Mouse (Mus musculus): Measurements from ENCODE around the gene Gm19402.
"Not testable (repeated sequence)": the region's sequence is repeated elsewhere in the genome, so short reads cannot be mapped to it uniquely, and the experiment has no call there.

Gene Gm19402

DNA sequence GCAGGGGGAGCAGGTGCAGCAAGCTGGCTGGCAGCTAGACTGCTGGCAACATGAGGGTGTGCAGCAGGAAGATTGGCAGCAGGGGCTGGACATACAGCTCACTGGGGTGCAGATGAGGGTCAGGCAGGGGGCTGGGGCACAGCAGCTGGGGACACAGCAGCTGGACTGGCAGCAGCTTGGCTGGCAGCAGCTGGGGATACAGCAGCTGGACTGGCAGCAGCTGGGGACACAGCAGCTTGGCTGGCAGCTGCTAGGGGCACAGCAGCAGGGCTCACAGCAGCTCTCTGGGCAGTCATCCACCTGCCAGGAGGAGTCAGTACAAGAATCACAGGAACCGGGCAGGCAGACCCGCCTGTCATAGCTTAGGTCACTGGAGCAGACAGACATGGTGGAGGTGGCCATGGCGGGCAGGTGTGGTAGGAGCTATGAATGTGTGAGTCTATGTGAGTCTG is at the start of gene Gm19402:
Gene Gm19402, minus strand, starts transcription at position 402 of the 452 bp plus-strand sequence.
- not testable (repeated sequence) for DNase-seq (ENCODE audit: low spot score)

GRCm38 (mm10) chr10:77738929-77739328 is 48.4 kb upstream of the Gm19402 start:
- DNase-seq (ENCODE audit: low spot score), result no peak

DNA sequence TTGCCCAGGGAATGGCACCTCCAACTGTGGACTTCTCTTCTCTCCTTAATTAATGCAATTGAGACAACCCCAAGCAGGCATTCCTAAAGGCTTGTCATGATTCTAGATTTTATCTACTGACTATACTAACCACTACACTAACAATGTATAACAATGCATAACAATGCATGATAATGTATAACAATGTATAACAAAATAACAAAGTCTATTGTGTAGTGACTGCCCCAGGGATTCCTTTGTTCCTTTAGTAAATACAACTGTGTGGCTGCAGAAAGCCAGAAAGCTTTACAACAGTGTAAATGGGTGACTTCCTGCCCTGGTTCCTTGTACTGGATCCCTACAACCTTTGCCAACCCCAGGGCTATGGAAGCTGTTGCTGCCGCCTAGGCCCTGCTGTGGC is 45.4 kb upstream of the Gm19402 start:
- no peak for DNase-seq (ENCODE audit: low spot score)

DNA sequence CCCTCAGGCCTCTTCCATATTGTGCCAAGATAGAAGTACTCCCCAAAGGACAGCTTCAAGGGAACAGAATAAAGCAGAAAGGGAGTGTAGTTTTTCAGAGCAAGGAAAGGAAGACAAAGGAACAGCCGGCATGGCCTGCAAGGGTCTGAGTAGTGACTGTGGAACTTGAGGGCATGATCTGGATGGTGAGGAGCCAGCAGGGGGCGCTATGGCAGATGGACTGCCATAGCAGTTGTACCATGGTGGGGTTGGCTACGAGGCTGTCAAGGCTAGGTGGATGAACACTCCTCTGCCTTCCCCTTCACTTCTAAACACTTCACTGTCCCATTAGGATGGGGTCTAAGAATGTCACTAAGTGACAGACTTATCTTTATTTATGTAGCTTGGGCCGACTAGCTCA is 38.7 kb upstream of the Gm19402 start:
- DNase-seq (ENCODE audit: low spot score), result no peak

DNA sequence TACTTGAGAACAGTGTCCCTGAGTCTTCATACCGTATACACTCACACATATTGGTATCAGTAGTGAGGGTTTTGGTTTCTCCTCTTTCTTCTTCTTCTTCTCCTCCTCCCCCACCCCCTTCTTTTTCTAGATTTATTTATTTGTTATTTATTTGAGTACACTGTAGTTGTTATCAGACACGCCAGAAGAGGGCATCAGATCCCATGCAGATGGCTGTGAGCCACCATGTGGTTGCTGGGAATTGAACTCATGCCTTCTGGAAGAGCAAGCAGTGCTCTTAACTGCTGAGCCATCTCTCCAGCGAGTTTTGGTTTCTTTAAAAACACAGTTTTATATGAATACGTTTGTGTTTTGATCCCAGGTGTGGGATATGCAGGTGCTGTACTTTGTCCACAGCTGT is 37.7 kb upstream of the Gm19402 start:
- DNase-seq (ENCODE audit: low spot score), result no peak

DNA sequence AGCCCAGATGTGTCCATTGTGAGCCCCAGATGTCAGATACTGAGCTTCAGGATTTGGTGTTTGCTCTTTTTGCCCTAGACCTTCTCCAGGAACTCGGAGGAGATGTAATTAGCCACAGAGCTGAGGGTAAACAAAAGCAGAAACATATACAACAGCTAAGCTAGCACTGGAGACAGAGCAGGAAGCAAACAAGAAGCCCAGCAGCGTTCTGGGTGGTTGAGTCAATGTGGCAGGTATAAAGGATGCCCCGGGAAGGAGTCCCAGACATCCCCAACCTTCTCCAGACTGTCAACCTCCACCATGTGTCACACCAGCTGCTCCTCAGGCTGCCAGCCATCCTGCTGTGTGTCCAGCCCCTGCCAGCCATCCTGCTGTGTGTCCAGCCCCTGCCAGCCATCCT is 35.6 kb upstream of the Gm19402 start, which contains the start of gene Gm10100:
Gene Gm10100, plus strand, starts transcription at position 301 of the 400 bp plus-strand sequence.
- DNase-seq (ENCODE audit: low spot score), result no peak

- no peak for DNase-seq (ENCODE audit: low spot score)
These were observed 34.3 kb upstream of the Gm19402 start for GRCm38 (mm10) chr10:77724855-77725254.

DNA sequence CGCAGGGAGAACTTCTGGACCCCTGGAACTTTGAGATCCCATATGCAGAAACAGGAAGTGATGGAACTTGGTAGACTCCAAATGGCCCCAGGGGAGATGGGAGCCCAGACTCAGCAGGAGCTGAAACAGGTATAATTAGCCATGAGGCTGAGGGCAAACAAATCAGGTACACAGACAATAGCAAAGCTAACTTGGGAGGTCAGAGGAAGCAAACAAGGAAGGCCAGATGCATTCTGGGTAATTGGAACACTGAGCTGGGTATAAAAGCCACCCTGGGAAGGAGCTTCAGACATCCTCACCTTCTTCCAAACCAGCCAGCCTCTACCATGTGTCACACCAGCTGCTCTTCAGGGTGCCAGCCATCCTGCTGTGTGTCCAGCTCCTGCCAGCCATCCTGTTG is 29.7 kb upstream of the Gm19402 start, which contains the start of gene Krtap12-1:
Gene Krtap12-1, plus strand, starts transcription at position 301 of the 400 bp plus-strand sequence.
- DNase-seq (ENCODE audit: low spot score), result not testable (repeated sequence)

DNA sequence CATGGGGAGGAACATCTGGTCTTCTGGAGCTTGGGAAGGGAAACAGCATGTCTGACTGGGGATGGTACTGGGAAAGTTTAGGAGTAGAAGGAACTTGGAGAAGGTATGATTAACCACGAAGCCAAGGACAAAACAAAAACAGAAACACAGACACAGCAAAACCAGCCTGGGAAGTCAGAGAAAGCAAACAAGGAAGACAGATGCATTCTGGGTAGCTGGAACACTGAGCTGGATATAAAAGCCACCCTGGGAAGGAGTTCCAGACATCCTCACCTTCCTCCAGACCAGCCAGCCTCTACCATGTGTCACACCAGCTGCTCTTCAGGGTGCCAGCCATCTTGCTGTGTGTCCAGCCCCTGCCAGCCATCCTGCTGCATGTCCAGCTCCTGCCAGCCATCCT is 24.9 kb upstream of the Gm19402 start, which contains the start of gene Gm10142:
Gene Gm10142, plus strand, starts transcription at position 301 of the 400 bp plus-strand sequence.
- DNase-seq (ENCODE audit: low spot score), result no peak

- no peak for DNase-seq (ENCODE audit: low spot score)
These were observed 23.2 kb upstream of the Gm19402 start for GRCm38 (mm10) chr10:77713734-77714133.

- DNase-seq (ENCODE audit: low spot score), result not testable (repeated sequence)
These were observed 20.6 kb upstream of the Gm19402 start, which contains the start of gene Gm10024 for GRCm38 (mm10) chr10:77711157-77711556. Gene Gm10024 (plus strand): TSS chr10:77711457.

GRCm38 (mm10) chr10:77709831-77710230 is 19.3 kb upstream of the Gm19402 start:
- DNase-seq (ENCODE audit: low spot score), result no peak

DNA sequence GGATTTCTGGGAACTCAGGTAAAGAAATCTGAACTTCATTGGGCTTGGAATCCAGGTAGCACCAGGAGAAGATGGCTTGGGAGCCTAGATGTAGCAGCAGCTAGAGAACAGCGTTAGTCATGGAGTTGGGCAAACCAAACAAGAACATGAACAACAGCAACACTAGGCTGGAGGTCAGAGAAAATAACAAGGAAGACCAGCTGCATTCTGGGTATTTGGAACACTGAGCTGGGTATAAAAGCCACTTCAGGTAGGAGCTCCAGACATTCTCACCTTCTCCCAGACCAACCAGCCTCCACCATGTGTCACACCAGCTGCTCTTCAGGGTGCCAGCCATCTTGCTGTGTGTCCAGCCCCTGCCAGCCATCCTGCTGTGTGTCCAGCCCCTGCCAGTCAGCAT is 15.8 kb upstream of the Gm19402 start, which contains the start of gene Gm10272:
Gene Gm10272, plus strand, starts transcription at position 301 of the 400 bp plus-strand sequence.
- no peak for DNase-seq (ENCODE audit: low spot score)

GRCm38 (mm10) chr10:77697133-77697532 is 6.6 kb upstream of the Gm19402 start, which contains the start of gene Gm9508:
Gene Gm9508 (minus strand): TSS chr10:77697233.
- DNase-seq (ENCODE audit: low spot score), result no peak

DNA sequence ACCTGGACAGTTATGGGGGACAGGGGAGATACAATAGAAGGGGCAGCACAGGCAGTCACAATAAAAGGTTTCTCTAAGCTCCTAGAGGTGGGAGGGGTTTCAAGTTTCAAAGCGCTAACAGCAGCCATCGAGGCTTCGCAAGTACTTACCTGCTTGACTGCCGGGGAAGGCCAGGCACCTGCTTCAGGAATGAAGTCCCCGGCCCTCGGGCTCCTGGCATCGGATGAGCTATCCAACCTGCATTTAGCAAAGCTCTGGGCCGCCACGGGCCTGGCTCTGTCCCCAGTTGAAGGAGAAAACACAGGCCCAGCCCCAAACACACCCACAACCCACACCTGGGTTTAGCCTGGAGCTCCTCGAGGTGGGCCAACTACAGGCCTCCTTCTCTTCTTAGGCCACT is 3.5 kb downstream of the Gm19402 start:
- no peak for DNase-seq (ENCODE audit: low spot score)

DNA sequence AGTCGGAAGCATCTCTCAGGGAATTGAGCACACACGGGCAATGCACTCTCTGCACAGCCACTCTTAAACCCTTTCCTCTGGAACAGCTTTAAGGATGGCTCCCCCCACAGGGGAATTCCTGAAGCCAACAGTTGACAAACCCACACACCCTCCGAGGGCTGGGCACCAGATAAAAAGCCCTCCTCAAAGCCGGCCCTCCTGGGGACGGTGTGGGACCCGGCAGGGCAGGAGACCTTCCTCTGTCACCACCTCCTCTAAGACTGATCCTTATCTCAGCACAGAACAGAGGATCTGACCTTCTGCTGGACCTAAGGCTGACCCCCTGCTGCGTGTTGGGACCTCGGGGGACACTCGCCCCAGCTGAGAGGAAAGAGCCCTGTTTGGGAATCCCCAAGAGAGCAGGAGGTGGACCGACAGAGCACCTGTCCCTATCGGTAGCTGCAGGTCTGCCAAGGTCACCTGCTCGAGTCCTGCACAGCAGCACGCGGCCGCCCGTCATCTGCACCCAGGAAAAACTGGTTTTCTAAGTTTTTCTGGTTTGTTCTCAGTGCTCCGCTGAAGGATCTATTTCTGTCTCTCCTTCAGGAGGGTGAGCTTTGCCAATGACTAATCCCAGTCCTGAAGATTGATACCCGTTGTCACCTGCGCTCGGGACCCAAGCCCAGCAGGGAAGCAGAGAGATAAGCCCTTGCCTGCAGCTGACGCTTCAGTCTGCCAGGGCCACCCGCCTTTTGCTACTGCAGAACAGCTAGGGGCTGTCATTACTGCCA is 4.5 kb downstream of the Gm19402 start, which contains the start of gene Tspear:
Gene Tspear, plus strand, starts transcription at position 675 of the 770 bp plus-strand sequence.
- no peak for DNase-seq (ENCODE audit: low spot score)

- DNase-seq (ENCODE audit: low spot score), result no peak
These were observed 6.4 kb downstream of the Gm19402 start for GRCm38 (mm10) chr10:77684181-77684580.

DNA sequence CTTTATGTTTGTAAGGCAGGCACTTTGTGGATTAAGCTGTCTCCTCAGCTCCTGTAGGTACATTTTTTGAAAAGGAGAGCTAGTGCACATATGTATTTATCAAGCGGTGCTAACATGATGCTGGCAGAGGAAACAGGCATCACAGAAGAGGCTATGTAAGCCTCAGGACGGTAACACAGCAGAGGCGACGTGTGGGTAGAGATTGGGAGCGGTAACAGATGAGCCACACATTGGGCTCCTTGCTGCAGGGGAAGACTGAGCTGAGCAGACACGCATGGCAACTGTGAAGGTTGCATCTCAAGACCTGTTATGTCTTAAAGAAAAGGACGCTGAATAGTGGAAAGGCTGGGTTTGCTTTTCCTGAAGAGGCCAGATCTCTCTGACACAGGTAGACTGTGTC is 7.6 kb downstream of the Gm19402 start:
- DNase-seq (ENCODE audit: low spot score), result no peak

DNA sequence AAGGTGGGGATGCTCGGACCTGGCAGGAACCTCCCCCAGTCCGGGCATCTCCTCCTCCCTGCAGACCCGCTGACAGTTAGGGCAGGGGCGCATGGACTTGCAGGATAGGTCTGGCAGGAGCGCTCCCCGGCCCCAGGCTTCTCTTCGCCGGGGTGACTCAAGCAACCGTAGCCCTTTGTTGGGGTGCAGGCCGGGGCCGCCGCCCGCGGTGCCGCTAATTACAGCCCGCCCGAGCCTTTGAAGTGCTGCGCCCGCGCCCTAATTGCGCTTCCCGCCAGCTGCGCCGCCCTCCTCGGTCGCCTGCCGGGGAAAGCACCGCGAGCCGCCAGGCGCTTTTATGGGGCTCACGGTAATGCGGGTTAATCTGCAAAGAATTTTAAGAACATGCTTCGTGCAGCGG is 13.0 kb downstream of the Gm19402 start:
- no peak for DNase-seq (ENCODE audit: low spot score)

DNA sequence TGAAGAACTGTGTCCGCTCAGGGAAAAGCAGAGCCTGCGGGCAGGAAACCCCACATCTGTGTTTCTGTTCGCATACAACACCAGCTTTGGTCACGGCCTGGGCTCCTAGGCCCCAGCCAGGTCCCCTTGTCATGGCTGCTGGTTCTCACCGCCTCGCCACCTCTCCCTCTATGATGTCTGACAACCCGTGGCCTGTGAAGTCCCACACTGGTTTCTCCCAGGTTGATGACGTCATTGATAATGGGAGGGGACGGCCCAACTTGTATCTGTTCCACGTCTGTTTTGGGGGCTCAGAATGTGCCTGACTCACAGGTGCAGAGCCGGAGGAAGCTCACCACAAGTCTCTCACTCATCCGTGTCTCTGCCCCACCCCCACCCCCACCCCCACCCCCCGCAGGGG is 16.8 kb downstream of the Gm19402 start:
- DNase-seq (ENCODE audit: low spot score), result no peak

- DNase-seq (ENCODE audit: low spot score), result no peak
These were observed 19.0 kb downstream of the Gm19402 start for GRCm38 (mm10) chr10:77671519-77671918.

- DNase-seq (ENCODE audit: low spot score), result no peak
These were observed 19.8 kb downstream of the Gm19402 start for GRCm38 (mm10) chr10:77670710-77671109.

- DNase-seq (ENCODE audit: low spot score), result no peak
These were observed 23.2 kb downstream of the Gm19402 start for GRCm38 (mm10) chr10:77667402-77667801.

All from urinary bladder, postnatal 10 days (tissue).